Mouse (Mus musculus): ENCODE results near the gene Cherp. TPM values are rescaled to one million over a fixed set of nuclear protein-coding genes. Genes with fewer than 3 reads are reported as not detected.
A peak's percentile ranks its signal among the peaks of the same experiment; 100 is the strongest.

Cherp gene
- polyA plus RNA-seq, 1 experiment from 2014 or later = 58.2 TPM

- H3K36me3 ChIP-seq (ENCODE audit: control insufficient read depth, insufficient read depth) = peaks cover 49% of the 10 kb centered on the region
- no peaks in the 10 kb centered on the region for H3K9me3 ChIP-seq (ENCODE audit: control insufficient read depth, low read length)
- H3K27ac ChIP-seq (ENCODE audit: low read length) = no peak overlapping the region
- ATAC-seq = no peak
- H3K4me3 ChIP-seq (replicated peaks; ENCODE audit: low read length) = no peak overlapping the region
- no peaks in the 10 kb centered on the region for H3K27me3 ChIP-seq (replicated peaks; ENCODE audit: control insufficient read depth, insufficient read depth, low read length)
- H3K9ac ChIP-seq (replicated peaks; ENCODE audit: low read depth, low read length) = no peak overlapping the region
- H3K4me1 ChIP-seq (replicated peaks; ENCODE audit: control insufficient read depth, insufficient read depth, low read length) = no peaks in the 10 kb centered on the region
- H3K4me2 ChIP-seq (ENCODE audit: low read length) = no peak overlapping the region
- 93% methylated on average over 3 of the region's 3 CpGs for WGBS
Observed at GRCm38 (mm10) chr8:72457806-72458205, 17.2 kb downstream of the Cherp start.

- Histone ChIP-seq H3K4me1 (replicated peaks; ENCODE audit: control insufficient read depth, insufficient read depth, low read length) (no peaks in the 10 kb centered on the region), H3K9me3 (ENCODE audit: control insufficient read depth, low read length) (no peaks in the 10 kb centered on the region), H3K4me2 (ENCODE audit: low read length) (no peak overlapping the region), H3K36me3 (ENCODE audit: control insufficient read depth, insufficient read depth) (peaks cover 36% of the 10 kb centered on the region), H3K4me3 (replicated peaks; ENCODE audit: low read length) (no peak overlapping the region), H3K9ac (replicated peaks; ENCODE audit: low read depth, low read length) (no peak overlapping the region), H3K27ac (ENCODE audit: low read length) (no peak overlapping the region), H3K27me3 (replicated peaks; ENCODE audit: control insufficient read depth, insufficient read depth, low read length) (no peaks in the 10 kb centered on the region)
- no peak for ATAC-seq
- WGBS = 94% methylated on average over 4 of the region's 4 CpGs
Observed at GRCm38 (mm10) chr8:72455317-72455716, 19.7 kb downstream of the Cherp start.

DNA sequence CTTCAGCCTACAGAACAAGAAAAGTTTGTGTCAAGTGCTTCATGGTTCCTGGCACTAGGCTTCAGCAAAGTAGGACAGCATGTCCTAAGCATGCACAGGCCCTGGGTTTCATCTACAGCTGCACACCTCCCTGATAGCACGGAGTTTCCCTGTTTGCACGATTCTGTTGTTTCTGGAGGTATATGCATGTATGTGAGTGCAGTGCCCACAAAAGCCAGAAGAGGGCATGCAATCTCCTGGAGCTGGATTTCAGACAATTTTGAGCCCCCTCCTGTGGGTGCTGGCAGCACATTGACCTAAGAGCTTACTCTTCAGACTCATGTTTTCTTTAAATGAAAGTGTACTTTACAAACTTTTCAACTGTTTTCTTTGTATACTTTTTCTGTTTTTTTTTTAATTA lies 21.1 kb downstream of the Cherp start:
- WGBS = 94% methylated on average over 2 of the region's 2 CpGs
- Histone ChIP-seq H3K4me1 (replicated peaks; ENCODE audit: control insufficient read depth, insufficient read depth, low read length) (no peaks in the 10 kb centered on the region), H3K36me3 (ENCODE audit: control insufficient read depth, insufficient read depth) (peaks cover 25% of the 10 kb centered on the region), H3K9ac (replicated peaks; ENCODE audit: low read depth, low read length) (no peak overlapping the region), H3K9me3 (ENCODE audit: control insufficient read depth, low read length) (no peaks in the 10 kb centered on the region), H3K27ac (ENCODE audit: low read length) (no peak overlapping the region), H3K4me3 (replicated peaks; ENCODE audit: low read length) (no peak overlapping the region), H3K27me3 (replicated peaks; ENCODE audit: control insufficient read depth, insufficient read depth, low read length) (no peaks in the 10 kb centered on the region), H3K4me2 (ENCODE audit: low read length) (no peak overlapping the region)
- ATAC-seq = no peak

DNA sequence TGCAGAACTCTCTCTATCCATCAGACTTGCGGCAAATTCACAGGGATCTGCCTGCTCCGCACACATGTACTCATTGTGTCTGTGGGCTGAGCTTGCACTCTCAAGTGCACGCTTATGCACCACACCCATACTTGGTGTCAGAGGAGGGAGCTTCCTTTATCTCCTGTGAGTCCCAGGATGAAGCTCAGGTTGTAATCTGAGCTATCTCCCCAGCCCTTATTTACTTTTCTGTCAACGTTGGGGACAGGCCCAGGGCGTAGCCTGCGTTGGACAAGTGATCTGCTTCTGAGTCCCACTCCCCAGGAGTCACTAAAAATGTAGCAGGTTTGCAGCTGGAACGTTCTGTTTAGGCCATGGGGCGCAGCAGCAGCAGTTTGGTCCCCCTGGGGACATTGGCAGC lies 23.5 kb downstream of the Cherp start:
- peaks cover 20% of the 10 kb centered on the region for H3K36me3 ChIP-seq (ENCODE audit: control insufficient read depth, insufficient read depth)
- H3K27ac ChIP-seq (ENCODE audit: low read length) = no peak overlapping the region
- H3K4me3 ChIP-seq (replicated peaks; ENCODE audit: low read length) = no peak overlapping the region
- H3K27me3 ChIP-seq (replicated peaks; ENCODE audit: control insufficient read depth, insufficient read depth, low read length) = no peaks in the 10 kb centered on the region
- no peak for ATAC-seq
- 91% methylated on average over 8 of the region's 8 CpGs for WGBS
- no peaks in the 10 kb centered on the region for H3K9me3 ChIP-seq (ENCODE audit: control insufficient read depth, low read length)
- H3K9ac ChIP-seq (replicated peaks; ENCODE audit: low read depth, low read length) = no peak overlapping the region
- H3K4me2 ChIP-seq (ENCODE audit: low read length) = no peak overlapping the region
- peaks cover 5% of the 10 kb centered on the region; the same call in 1 of the 2 replicates for H3K4me1 ChIP-seq (replicated peaks; ENCODE audit: control insufficient read depth, insufficient read depth, low read length)

- H3K9me3 ChIP-seq (ENCODE audit: control insufficient read depth, low read length) = no peaks in the 10 kb centered on the region
- H3K4me2 ChIP-seq (ENCODE audit: low read length) = no peak overlapping the region
- H3K27me3 ChIP-seq (replicated peaks; ENCODE audit: control insufficient read depth, insufficient read depth, low read length) = no peaks in the 10 kb centered on the region
- WGBS = 91% methylated on average over 6 of the region's 6 CpGs
- ATAC-seq = no peak
- H3K27ac ChIP-seq (ENCODE audit: low read length) = no peak overlapping the region
- H3K9ac ChIP-seq (replicated peaks; ENCODE audit: low read depth, low read length) = no peak overlapping the region
- peaks cover 15% of the 10 kb centered on the region for H3K4me1 ChIP-seq (replicated peaks; ENCODE audit: control insufficient read depth, insufficient read depth, low read length)
- H3K4me3 ChIP-seq (replicated peaks; ENCODE audit: low read length) = no peak overlapping the region
- peaks cover 2% of the 10 kb centered on the region; the same call in 1 of the 2 replicates for H3K36me3 ChIP-seq (ENCODE audit: control insufficient read depth, insufficient read depth)
Observed at GRCm38 (mm10) chr8:72445071-72445470, 30.0 kb downstream of the Cherp start.

DNA sequence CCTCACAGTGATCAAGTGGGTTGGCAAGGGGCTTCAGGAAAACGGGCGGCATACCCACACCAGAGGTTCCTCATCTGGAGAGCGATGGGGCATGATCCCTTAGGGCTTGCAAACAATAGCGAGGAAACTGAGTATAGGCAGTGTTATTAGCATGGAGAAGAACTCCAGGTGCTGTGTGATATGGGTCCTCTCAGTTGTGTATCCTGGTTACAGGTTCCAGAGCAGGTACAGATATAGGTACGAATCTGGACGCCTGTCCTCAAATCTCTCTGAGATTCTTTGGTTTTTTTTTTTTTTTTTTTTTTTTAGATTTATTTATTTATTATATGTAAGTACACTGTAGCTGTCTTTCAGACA lies 31.1 kb downstream of the Cherp start:
- Histone ChIP-seq H3K27ac (ENCODE audit: low read length) (peak overlapping the region; percentile 17; the same call in 1 of the 2 replicates), H3K9ac (replicated peaks; ENCODE audit: low read depth, low read length) (peak overlapping the region; percentile 65), H3K9me3 (ENCODE audit: control insufficient read depth, low read length) (no peaks in the 10 kb centered on the region), H3K4me1 (replicated peaks; ENCODE audit: control insufficient read depth, insufficient read depth, low read length) (peaks cover 15% of the 10 kb centered on the region), H3K36me3 (ENCODE audit: control insufficient read depth, insufficient read depth) (no peaks in the 10 kb centered on the region), H3K4me3 (replicated peaks; ENCODE audit: low read length) (peak overlapping the region; percentile 46), H3K4me2 (ENCODE audit: low read length) (peak overlapping the region; percentile 51), H3K27me3 (replicated peaks; ENCODE audit: control insufficient read depth, insufficient read depth, low read length) (no peaks in the 10 kb centered on the region)
- WGBS = 48% methylated on average over 6 of the region's 6 CpGs
- ATAC-seq = peak; percentile 65

- WGBS = 5% methylated on average over 34 of the region's 34 CpGs
- H3K9me3 ChIP-seq (ENCODE audit: control insufficient read depth, low read length) = no peaks in the 10 kb centered on the region
- peak within 1 kb of the TSS; percentile 17; the same call in 1 of the 2 replicates for H3K27ac ChIP-seq (ENCODE audit: low read length)
- ATAC-seq = peak; percentile 99
- peak within 1 kb of the TSS; percentile 63 for H3K4me2 ChIP-seq (ENCODE audit: low read length)
- peaks cover 15% of the 10 kb centered on the region for H3K4me1 ChIP-seq (replicated peaks; ENCODE audit: control insufficient read depth, insufficient read depth, low read length)
- H3K36me3 ChIP-seq (ENCODE audit: control insufficient read depth, insufficient read depth) = no peaks in the 10 kb centered on the region
- H3K4me3 ChIP-seq (replicated peaks; ENCODE audit: low read length) = peak within 1 kb of the TSS; percentile 46
- H3K27me3 ChIP-seq (replicated peaks; ENCODE audit: control insufficient read depth, insufficient read depth, low read length) = no peaks in the 10 kb centered on the region
- peak within 1 kb of the TSS; percentile 65 for H3K9ac ChIP-seq (replicated peaks; ENCODE audit: low read depth, low read length)
Observed at GRCm38 (mm10) chr8:72443338-72443993, 31.6 kb downstream of the Cherp start, which contains the start of the genes Calr3 and 1700030K09Rik. Gene Calr3 (minus strand): TSS chr8:72443870. Gene 1700030K09Rik (plus strand): TSS chr8:72443880.

DNA sequence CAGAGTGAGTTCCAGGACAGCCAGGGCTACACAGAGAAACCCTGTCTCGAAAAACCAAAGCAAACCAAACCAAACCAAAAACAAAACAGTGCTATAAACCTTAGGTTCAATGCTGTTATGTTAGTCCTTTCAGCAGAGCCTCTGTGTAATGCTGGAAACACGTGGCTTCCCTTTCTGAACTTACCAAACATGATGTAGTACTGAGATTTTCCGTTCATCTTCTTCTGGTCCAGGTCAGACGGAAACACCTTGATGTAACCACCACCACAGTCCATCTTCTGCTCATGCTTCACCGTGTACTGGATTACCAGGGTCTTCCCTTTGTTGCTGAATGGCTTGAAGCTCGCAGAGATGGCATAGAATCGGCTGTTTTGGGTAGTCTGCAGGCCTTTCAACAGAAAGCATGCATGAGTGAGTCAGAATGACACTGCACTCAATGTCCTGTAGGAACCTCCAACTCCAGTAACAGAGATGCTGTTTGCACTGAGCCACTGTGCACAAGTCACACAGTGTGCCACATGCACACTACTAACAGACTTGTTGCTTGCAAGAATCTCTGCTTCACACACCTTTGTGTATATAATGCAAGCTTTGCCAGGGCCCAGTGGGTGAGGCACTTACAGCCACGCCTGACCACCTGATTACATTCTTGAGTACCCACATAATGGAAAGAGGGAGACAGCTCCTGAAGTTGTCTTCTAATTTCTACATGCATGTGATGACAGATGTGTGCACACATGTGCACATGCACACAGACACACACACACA lies 36.6 kb downstream of the Cherp start:
- H3K4me1 ChIP-seq (replicated peaks; ENCODE audit: control insufficient read depth, insufficient read depth, low read length) = no peaks in the 10 kb centered on the region
- ATAC-seq = no peak
- H3K27ac ChIP-seq (ENCODE audit: low read length) = no peak overlapping the region
- H3K9ac ChIP-seq (replicated peaks; ENCODE audit: low read depth, low read length) = no peak overlapping the region
- no peaks in the 10 kb centered on the region for H3K27me3 ChIP-seq (replicated peaks; ENCODE audit: control insufficient read depth, insufficient read depth, low read length)
- no peaks in the 10 kb centered on the region for H3K9me3 ChIP-seq (ENCODE audit: control insufficient read depth, low read length)
- H3K36me3 ChIP-seq (ENCODE audit: control insufficient read depth, insufficient read depth) = no peaks in the 10 kb centered on the region
- no peak overlapping the region for H3K4me3 ChIP-seq (replicated peaks; ENCODE audit: low read length)
- WGBS = 67% methylated on average over 8 of the region's 8 CpGs
- H3K4me2 ChIP-seq (ENCODE audit: low read length) = no peak overlapping the region

GRCm38 (mm10) chr8:72434952-72435351 lies 40.1 kb downstream of the Cherp start:
- ATAC-seq = no peak
- H3K27ac ChIP-seq (ENCODE audit: low read length) = no peak overlapping the region
- no peak overlapping the region for H3K9ac ChIP-seq (replicated peaks; ENCODE audit: low read depth, low read length)
- no peaks in the 10 kb centered on the region for H3K4me1 ChIP-seq (replicated peaks; ENCODE audit: control insufficient read depth, insufficient read depth, low read length)
- no peaks in the 10 kb centered on the region for H3K9me3 ChIP-seq (ENCODE audit: control insufficient read depth, low read length)
- 25% methylated on average over 2 of the region's 2 CpGs for WGBS
- no peak overlapping the region for H3K4me3 ChIP-seq (replicated peaks; ENCODE audit: low read length)
- no peak overlapping the region for H3K4me2 ChIP-seq (ENCODE audit: low read length)
- H3K36me3 ChIP-seq (ENCODE audit: control insufficient read depth, insufficient read depth) = no peaks in the 10 kb centered on the region
- H3K27me3 ChIP-seq (replicated peaks; ENCODE audit: control insufficient read depth, insufficient read depth, low read length) = no peaks in the 10 kb centered on the region

Measured in forebrain, embryonic 16.5 days (tissue).